Mouse (Mus musculus): ENCODE measurements around the gene Hist2h2be. TPM values are rescaled to one million over a fixed set of nuclear protein-coding genes. Genes with fewer than 3 reads are reported as not detected.
"Not testable (repeated sequence)": the region's sequence is repeated elsewhere in the genome, so short reads cannot be mapped to it uniquely, and the experiment has no call there.

Hist2h2be gene
- polyA plus RNA-seq, 1 experiment from 2014 or later: 3.4 TPM

- no peaks in the 10 kb centered on the region for H3K27me3 ChIP-seq (ENCODE audit: control insufficient read depth, insufficient read depth, low read length)
- no peak overlapping the region for H3K4me3 ChIP-seq (ENCODE audit: low read depth, low read length)
- no peaks in the 10 kb centered on the region for H3K4me1 ChIP-seq (replicated peaks; ENCODE audit: control insufficient read depth, insufficient read depth)
- peak overlapping the region; percentile 83; the same call in 1 of the 2 replicates for H3K27ac ChIP-seq (replicated peaks)
- TF ChIP-seq CTCF (IDR thresholded peaks at IDR 0.05; ENCODE audit: low read depth) (no peak), EP300 (optimal IDR thresholded peaks at IDR 0.05) (no peak)
- no peaks in the 10 kb centered on the region for H3K36me3 ChIP-seq (ENCODE audit: control insufficient read depth, insufficient read depth, low read length)
- no peaks in the 10 kb centered on the region for H3K9me3 ChIP-seq (ENCODE audit: control insufficient read depth, low read length)
- no peak overlapping the region; the same call in 1 of the 2 replicates for H3K4me2 ChIP-seq (replicated peaks; ENCODE audit: low read depth)
- WGBS: 61% methylated on average over 4 of the region's 4 CpGs
- ATAC-seq (ENCODE audit: low FRiP score, low TSS enrichment): no peak
- no peak for DNase-seq (ENCODE audit: low spot score)
- no peak overlapping the region for H3K9ac ChIP-seq (ENCODE audit: low read length)
Observed at GRCm38 (mm10) chr3:96267541-96267940, 46.6 kb downstream of the Hist2h2be start.

- Histone ChIP-seq H3K9ac (ENCODE audit: low read length) (peak within 1 kb of the TSS; percentile 64), H3K9me3 (ENCODE audit: control insufficient read depth, low read length) (no peaks in the 10 kb centered on the region), H3K36me3 (ENCODE audit: control insufficient read depth, insufficient read depth, low read length) (no peaks in the 10 kb centered on the region), H3K27ac (replicated peaks) (peak within 1 kb of the TSS; percentile 93), H3K27me3 (ENCODE audit: control insufficient read depth, insufficient read depth, low read length) (no peaks in the 10 kb centered on the region), H3K4me1 (replicated peaks; ENCODE audit: control insufficient read depth, insufficient read depth) (no peaks in the 10 kb centered on the region), H3K4me2 (replicated peaks; ENCODE audit: low read depth) (peak within 1 kb of the TSS; percentile 75), H3K4me3 (ENCODE audit: low read depth, low read length) (peak within 1 kb of the TSS; percentile 43)
- 9% methylated on average over 29 of the region's 30 CpGs for WGBS
- ATAC-seq (ENCODE audit: low FRiP score, low TSS enrichment) (peak; percentile 77), DNase-seq (ENCODE audit: low spot score) (peak; percentile 81)
- TF ChIP-seq EP300 (optimal IDR thresholded peaks at IDR 0.05): no peak
- TF ChIP-seq CTCF (IDR thresholded peaks at IDR 0.05; ENCODE audit: low read depth): 0 out of 2 replicates have a peak, but pooled peaks have one; percentile 4
Observed at GRCm38 (mm10) chr3:96268051-96268775, 47.3 kb downstream of the Hist2h2be start, which contains the start of gene Hist2h3b. TSS of gene Hist2h3b (plus strand) at chr3:96268654.

- not testable (repeated sequence) for H3K9me3 ChIP-seq (ENCODE audit: control insufficient read depth, low read length); DNase-seq (ENCODE audit: low spot score); H3K36me3 ChIP-seq (ENCODE audit: control insufficient read depth, insufficient read depth, low read length); H3K27me3 ChIP-seq (ENCODE audit: control insufficient read depth, insufficient read depth, low read length); H3K4me1 ChIP-seq (replicated peaks; ENCODE audit: control insufficient read depth, insufficient read depth)
- ATAC-seq (ENCODE audit: low FRiP score, low TSS enrichment): peak; percentile 25
- peak overlapping the region; percentile 93 for H3K27ac ChIP-seq (replicated peaks)
- 0% methylated on average over 9 of the region's 44 CpGs for WGBS
- peak overlapping the region; percentile 75 for H3K4me2 ChIP-seq (replicated peaks; ENCODE audit: low read depth)
- H3K4me3 ChIP-seq (ENCODE audit: low read depth, low read length): peak overlapping the region; percentile 43
- H3K9ac ChIP-seq (ENCODE audit: low read length): peak overlapping the region; percentile 64
Observed at GRCm38 (mm10) chr3:96268776-96269378, 48.0 kb downstream of the Hist2h2be start.

GRCm38 (mm10) chr3:96269511-96270474, 48.9 kb downstream of the Hist2h2be start, which contains the start of gene Hist2h2bb:
TSS of gene Hist2h2bb (plus strand) at chr3:96269752.
- DNase-seq (ENCODE audit: low spot score) (peak; percentile 90), ATAC-seq (ENCODE audit: low FRiP score, low TSS enrichment) (peak; percentile 96)
- TF ChIP-seq EP300 (optimal IDR thresholded peaks at IDR 0.05) (peak; percentile 25), CTCF (IDR thresholded peaks at IDR 0.05; ENCODE audit: low read depth) (no peak)
- H3K4me2 ChIP-seq (replicated peaks; ENCODE audit: low read depth): peak within 1 kb of the TSS; percentile 75
- peak within 1 kb of the TSS; percentile 93 for H3K27ac ChIP-seq (replicated peaks)
- WGBS: under 1% methylated on average over 45 of the region's 45 CpGs
- H3K4me3 ChIP-seq (ENCODE audit: low read depth, low read length): peak within 1 kb of the TSS; percentile 43
- peak within 1 kb of the TSS; percentile 69 for H3K9ac ChIP-seq (ENCODE audit: low read length)
- H3K27me3 ChIP-seq (ENCODE audit: control insufficient read depth, insufficient read depth, low read length): no peaks in the 10 kb centered on the region
- no peaks in the 10 kb centered on the region for H3K9me3 ChIP-seq (ENCODE audit: control insufficient read depth, low read length)
- H3K4me1 ChIP-seq (replicated peaks; ENCODE audit: control insufficient read depth, insufficient read depth): no peaks in the 10 kb centered on the region
- H3K36me3 ChIP-seq (ENCODE audit: control insufficient read depth, insufficient read depth, low read length): no peaks in the 10 kb centered on the region

Small RNAs within 50 kb of the gene (microRNA-seq; reads per million reads assigned to microRNA genes)
- gene Gm44492 (not detected), gene Gm47311 (not detected), gene Gm47313 (not detected)

Other genes starting within 250 kb of the Hist2h2be start
- gene Plekho1, start 225.1 kb upstream of the Hist2h2be start, polyA plus RNA-seq (2015; fragmentation: Nextera tagmentation; extraction: Ambion mirVana): 26.1 and 30.6 TPM in 2 replicates
- gene Vps45, start 162.7 kb upstream of the Hist2h2be start, polyA plus RNA-seq (2015; fragmentation: Nextera tagmentation; extraction: Ambion mirVana): 28.0 and 32.1 TPM in 2 replicates
- 12.3 and 14.5 TPM in 2 replicates for gene Otud7b, start 116.6 kb upstream of the Hist2h2be start, polyA plus RNA-seq (2015; fragmentation: Nextera tagmentation; extraction: Ambion mirVana)
- 8.2 and 10.2 TPM in 2 replicates for gene Mtmr11, start 59.1 kb upstream of the Hist2h2be start, polyA plus RNA-seq (2015; fragmentation: Nextera tagmentation; extraction: Ambion mirVana)
- 70.1 and 72.8 TPM in 2 replicates for gene Sf3b4, start 48.8 kb upstream of the Hist2h2be start, polyA plus RNA-seq (2015; fragmentation: Nextera tagmentation; extraction: Ambion mirVana)
- 2.9 and 4.2 TPM in 2 replicates for gene Sv2a, start 40.0 kb upstream of the Hist2h2be start, polyA plus RNA-seq (2015; fragmentation: Nextera tagmentation; extraction: Ambion mirVana)
- gene Bola1, start 1.4 kb upstream of the Hist2h2be start, polyA plus RNA-seq (2015; fragmentation: Nextera tagmentation; extraction: Ambion mirVana): 53.6 and 55.1 TPM in 2 replicates
- gene Hist2h2ab, start 1.3 kb upstream of the Hist2h2be start, polyA plus RNA-seq (2015; fragmentation: Nextera tagmentation; extraction: Ambion mirVana): 0.68 TPM in 1 of 2 replicates, not detected in the other
- 3.1 and 6.2 TPM in 2 replicates for gene Hist2h2ac, start 239 bp upstream of the Hist2h2be start, polyA plus RNA-seq (2015; fragmentation: Nextera tagmentation; extraction: Ambion mirVana)
- 1.2 and 2.8 TPM in 2 replicates for gene Hist2h3c2, start 18.0 kb downstream of the Hist2h2be start, polyA plus RNA-seq (2015; fragmentation: Nextera tagmentation; extraction: Ambion mirVana)
- gene Hist2h2aa2, start 19.2 kb downstream of the Hist2h2be start, polyA plus RNA-seq (2015; fragmentation: Nextera tagmentation; extraction: Ambion mirVana): 218 and 246 TPM in 2 replicates
- 81.4 and 98.7 TPM in 2 replicates for gene Hist2h2aa1, start 24.4 kb downstream of the Hist2h2be start, polyA plus RNA-seq (2015; fragmentation: Nextera tagmentation; extraction: Ambion mirVana)
- gene Hist2h3c1, start 25.6 kb downstream of the Hist2h2be start, polyA plus RNA-seq (2015; fragmentation: Nextera tagmentation; extraction: Ambion mirVana): 0.44 and 1.2 TPM in 2 replicates
- gene Hist2h4, start 42.2 kb downstream of the Hist2h2be start, polyA plus RNA-seq (2015; fragmentation: Nextera tagmentation; extraction: Ambion mirVana): 5.4 and 9.8 TPM in 2 replicates
- 16.4 and 34.4 TPM in 2 replicates for gene Hist2h3b, start 47.5 kb downstream of the Hist2h2be start, polyA plus RNA-seq (2015; fragmentation: Nextera tagmentation; extraction: Ambion mirVana)
- 3.8 and 5.5 TPM in 2 replicates for gene Hist2h2bb, start 48.6 kb downstream of the Hist2h2be start, polyA plus RNA-seq (2015; fragmentation: Nextera tagmentation; extraction: Ambion mirVana)
- 2.5 and 3.8 TPM in 2 replicates for gene Fcgr1, start 72.8 kb downstream of the Hist2h2be start, polyA plus RNA-seq (2015; fragmentation: Nextera tagmentation; extraction: Ambion mirVana)
- 0.18 and 0.36 TPM in 2 replicates for gene BC107364, start 231.2 kb downstream of the Hist2h2be start, polyA plus RNA-seq (2015; fragmentation: Nextera tagmentation; extraction: Ambion mirVana)